Mouse (Mus musculus) cerebellum, postnatal 4 days (tissue): ENCODE results near the gene Sh3d21.
"Not testable (repeated sequence)": the region's sequence is repeated elsewhere in the genome, so short reads cannot be mapped to it uniquely, and the experiment has no call there.

Experiments
- DNase-seq, 2 experiments: peaks; one replicate each; pipeline ENCODE4 v3.0.0; 2022; ENCODE audit warnings: low spot score in 2 of 2, mixed read lengths in 1 of 2

The Sh3d21 gene

GRCm38 (mm10) chr4:126168851-126169250 lies 5.6 kb upstream of the Sh3d21 start:
- no peak for DNase-seq

- DNase-seq = no peak
Measured at GRCm38 (mm10) chr4:126166084-126166483, 2.8 kb upstream of the Sh3d21 start.

DNA sequence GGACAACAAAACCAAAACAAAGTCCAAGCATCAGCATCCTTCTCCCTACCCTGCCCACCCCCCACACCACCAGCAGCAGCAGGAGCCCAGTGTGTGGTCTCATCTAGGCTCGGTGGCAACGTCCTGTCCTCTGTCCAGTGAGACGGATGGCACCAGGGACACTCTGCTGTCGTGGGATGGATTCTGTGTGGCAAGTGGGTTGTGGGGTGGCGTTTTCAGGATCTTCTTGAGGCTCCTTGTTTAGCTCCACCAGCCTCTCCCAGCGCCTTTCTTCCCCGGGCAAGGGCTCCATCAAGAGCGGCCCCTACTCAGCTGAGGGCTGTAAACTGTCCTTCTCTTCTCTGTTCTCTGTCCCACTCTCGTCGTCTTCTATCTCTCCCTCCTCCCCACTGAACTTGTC lies 1.8 kb upstream of the Sh3d21 start:
- DNase-seq = not testable (repeated sequence)

DNA sequence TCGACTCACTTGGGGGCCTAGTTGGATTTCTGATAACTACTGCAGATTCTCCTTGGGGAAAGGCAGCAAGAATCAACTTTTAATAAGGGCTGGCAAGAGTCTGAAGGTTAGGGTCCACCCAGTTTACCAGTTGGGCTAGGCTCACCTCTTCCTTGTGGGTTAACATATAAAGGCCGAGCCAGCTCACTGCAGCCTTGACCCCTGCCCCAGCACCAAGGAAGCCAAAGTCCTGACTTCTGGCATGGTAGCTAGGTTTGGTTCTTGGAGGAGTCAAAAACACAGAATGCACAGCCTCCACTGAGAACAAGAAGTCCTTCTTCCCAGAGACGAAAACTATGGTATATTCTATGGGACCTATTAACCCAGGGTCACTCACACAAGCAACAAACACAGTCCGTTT lies 394 bp upstream of the Sh3d21 start:
- no peak for DNase-seq

GRCm38 (mm10) chr4:126162544-126163066 lies 686 bp downstream of the Sh3d21 start:
- peak; percentile 68 to 72 for DNase-seq

- no peak for DNase-seq
Measured at GRCm38 (mm10) chr4:126161986-126162385, 1.3 kb downstream of the Sh3d21 start.

GRCm38 (mm10) chr4:126161456-126161855 lies 1.8 kb downstream of the Sh3d21 start:
- DNase-seq = no peak

DNA sequence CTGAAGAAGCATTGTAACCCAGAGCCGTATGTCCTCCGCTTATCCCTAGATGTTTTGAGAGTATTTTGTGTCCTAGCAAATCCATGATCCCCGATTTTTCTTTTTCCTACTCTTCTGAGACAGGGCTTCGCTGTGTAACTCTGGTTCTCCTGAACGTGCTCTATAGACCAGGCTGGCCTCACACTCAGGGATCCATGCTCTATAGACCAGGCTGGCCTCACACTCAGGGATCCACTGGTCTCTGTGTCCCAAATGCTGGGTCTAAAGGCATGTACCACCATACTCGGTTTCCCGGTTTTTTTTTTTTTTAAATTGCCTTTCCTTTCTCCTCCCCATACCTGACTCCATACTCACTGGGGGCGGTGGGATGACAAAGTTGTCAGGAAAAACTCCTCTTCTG lies 2.3 kb downstream of the Sh3d21 start:
- no peak for DNase-seq

DNA sequence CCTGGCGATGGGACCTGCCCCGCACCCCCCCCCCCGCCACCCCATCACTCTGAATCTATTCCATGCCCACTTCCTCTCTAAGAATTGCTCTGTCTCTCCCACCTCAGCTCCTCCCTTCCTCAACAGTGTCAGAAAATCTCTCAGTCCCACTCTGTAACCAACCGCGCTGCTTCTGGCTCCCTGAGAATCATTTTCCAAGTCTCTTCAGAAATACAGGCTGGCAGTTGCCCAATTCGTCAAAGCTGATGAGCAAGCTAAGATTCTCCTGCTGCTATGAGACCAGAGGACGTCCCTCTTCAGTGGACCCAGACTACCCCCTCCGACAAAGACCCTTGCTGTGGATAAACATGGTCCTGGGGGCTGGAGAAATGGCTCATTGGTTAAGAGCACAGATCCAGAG lies 3.8 kb downstream of the Sh3d21 start:
- no peak for DNase-seq

- no peak for DNase-seq
Measured at GRCm38 (mm10) chr4:126157562-126157961, 5.7 kb downstream of the Sh3d21 start.

GRCm38 (mm10) chr4:126156617-126157016 lies 6.7 kb downstream of the Sh3d21 start:
- DNase-seq = no peak

- DNase-seq = no peak
Measured at GRCm38 (mm10) chr4:126155869-126156268, 7.4 kb downstream of the Sh3d21 start.

DNA sequence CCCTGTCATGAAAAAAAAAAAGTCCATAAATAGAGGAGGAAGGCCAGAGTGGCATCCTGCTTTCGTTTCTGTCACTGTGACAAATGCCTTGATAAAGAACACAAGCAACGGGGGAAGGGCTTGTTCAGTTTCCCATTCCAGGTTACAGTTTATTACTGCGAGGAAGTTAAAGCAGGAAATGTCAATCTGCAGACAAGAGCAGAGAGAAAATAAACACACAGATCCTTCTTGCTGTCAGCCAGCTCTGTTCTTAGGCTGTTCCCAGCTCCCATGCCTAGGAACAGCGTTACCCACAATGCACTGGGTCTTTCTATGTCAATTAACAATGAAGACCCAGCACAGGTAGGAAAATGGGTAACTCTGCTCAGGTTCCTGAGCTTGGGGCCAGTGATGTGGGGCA lies 8.1 kb downstream of the Sh3d21 start:
- DNase-seq = no peak

- no peak for DNase-seq
Measured at GRCm38 (mm10) chr4:126152864-126153263, 10.4 kb downstream of the Sh3d21 start.

- no peak for DNase-seq
Measured at GRCm38 (mm10) chr4:126151701-126152440, 11.4 kb downstream of the Sh3d21 start.

DNA sequence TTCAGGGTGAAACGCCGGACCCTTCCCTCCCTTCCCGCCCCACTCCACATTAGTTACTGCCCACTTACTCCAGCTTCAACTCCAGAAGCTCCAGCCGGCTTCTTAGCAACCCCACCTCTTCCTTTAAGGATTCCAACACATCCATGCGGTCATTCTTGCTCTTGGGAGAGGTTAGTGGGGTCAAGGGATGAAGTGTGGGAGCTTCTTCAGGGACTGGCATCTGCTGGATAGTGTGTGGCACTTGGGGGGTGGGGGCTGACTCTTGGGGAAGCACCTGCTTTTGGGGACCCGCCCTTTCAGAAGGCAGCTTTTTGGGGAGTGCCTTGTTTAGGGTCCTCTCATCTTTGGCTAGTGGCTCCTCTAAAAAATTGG lies 12.4 kb downstream of the Sh3d21 start:
- DNase-seq = no peak

GRCm38 (mm10) chr4:126150297-126150948 lies 12.9 kb downstream of the Sh3d21 start:
- DNase-seq = no peak

DNA sequence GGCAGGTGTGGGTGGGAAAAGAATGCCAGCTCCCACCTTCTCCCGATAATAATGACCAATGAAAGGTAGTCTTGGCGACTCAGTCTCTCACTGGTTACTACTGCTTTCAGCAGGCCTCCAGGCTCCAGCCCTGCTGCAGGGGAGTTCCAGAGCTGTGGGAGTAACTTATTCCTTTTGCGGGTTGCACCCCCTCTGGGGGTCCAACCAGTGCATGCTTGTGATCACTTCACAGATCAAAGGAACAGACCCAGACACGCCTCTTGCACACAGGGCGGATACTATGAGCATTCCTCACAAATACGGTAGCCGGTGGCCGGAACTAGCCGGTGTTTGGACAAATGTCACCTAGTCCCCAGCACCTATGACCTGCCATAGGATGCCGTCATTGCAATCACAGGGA lies 13.5 kb downstream of the Sh3d21 start:
- DNase-seq = no peak

DNA sequence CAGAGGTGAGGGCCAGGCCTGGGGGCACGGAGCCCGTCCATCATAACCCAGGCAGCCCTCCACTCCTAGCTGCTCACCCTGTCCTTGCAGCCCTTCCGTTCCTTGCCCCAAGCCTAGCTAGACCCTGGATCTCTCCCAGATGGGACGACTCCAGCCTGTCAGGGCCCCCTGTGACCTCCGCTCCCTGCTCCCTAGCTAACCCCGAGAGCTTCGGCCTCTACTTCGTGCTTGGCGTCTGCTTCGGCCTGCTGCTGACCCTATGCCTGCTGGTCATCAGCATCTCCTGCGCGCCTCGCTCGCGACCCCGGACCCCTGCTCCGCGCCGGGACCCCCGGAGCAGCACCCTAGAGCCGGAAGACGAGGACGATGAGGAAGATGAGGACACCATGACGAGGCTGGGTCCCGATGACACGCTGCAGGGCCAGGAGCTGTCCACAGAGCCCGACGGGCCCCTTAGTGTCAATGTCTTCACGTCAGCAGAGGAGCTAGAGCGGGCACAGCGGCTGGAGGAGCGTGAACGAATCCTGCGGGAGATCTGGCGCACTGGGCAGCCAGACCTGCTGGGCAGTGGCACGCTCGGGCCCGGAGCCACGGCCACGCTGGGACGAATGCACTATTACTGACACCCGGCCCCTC lies 14.1 kb downstream of the Sh3d21 start:
- no peak for DNase-seq

GRCm38 (mm10) chr4:126148161-126148961 lies 14.9 kb downstream of the Sh3d21 start:
- no peak for DNase-seq

- DNase-seq = peak in 1 of 2 experiments; percentile 42
Measured at GRCm38 (mm10) chr4:126147533-126148160, 15.6 kb downstream of the Sh3d21 start, which contains the start of gene Eva1b. TSS of gene Eva1b (plus strand) at chr4:126147744.
